Mouse (Mus musculus): ENCODE measurements at regions not wholly inside any gene's neighbourhood (a gene's known extent, or its start where the extent isn't known, plus 50 kb on each side); places are given as distances from the start of the nearest gene placed in this dataset.

- no peak overlapping the region for H3K4me3 ChIP-seq (ENCODE audit: insufficient read depth in 1 of 2, low read depth in 1 of 2, low read length in 2 of 2, poor library complexity in 1 of 2, severe bottlenecking in 1 of 2)
- H3K9ac ChIP-seq (ENCODE audit: insufficient read depth, low read depth, low read length, poor library complexity, severe bottlenecking): no peak overlapping the region
- in situ Hi-C loops (cut with MboI; ENCODE audit: low sequenced_read_pairs in 2 of 2, unreplicated experiment in 2 of 2): no loop called here
- H3K4me1 ChIP-seq (ENCODE audit: control insufficient read depth in 2 of 2, insufficient read depth in 2 of 2, low read length in 2 of 2, poor library complexity in 1 of 2): peaks cover 0 to 2% of the 10 kb centered on the region in 2 experiments; a peak in 1 of 4 replicates
- TF ChIP-seq ZNF384 (IDR thresholded peaks at IDR 0.05; ENCODE audit: low read depth, low read length): no peak
- no peak for DNase-seq (ENCODE audit: low read depth, low spot score)
- H3K27ac ChIP-seq (ENCODE audit: insufficient read depth, low read depth, low read length, poor library complexity, severe bottlenecking): no peak overlapping the region
- no peaks in the 10 kb centered on the region for H3K36me3 ChIP-seq (ENCODE audit: control insufficient read depth, insufficient read depth, low read length, poor library complexity, severe bottlenecking)
- no peaks in the 10 kb centered on the region for H3K9me3 ChIP-seq (ENCODE audit: control insufficient read depth, insufficient read depth, low read depth, low read length)
These were observed 111.7 kb upstream of the Ctnnd2 start for GRCm38 (mm10) chr15:30060505-30061342.

- peak; percentile 44 for DNase-seq (ENCODE audit: low read depth, low spot score)
- in situ Hi-C loops (cut with MboI; ENCODE audit: low sequenced_read_pairs in 2 of 2, unreplicated experiment in 2 of 2): no loop called here
- Histone ChIP-seq H3K4me3 (ENCODE audit: insufficient read depth in 1 of 2, low read depth in 1 of 2, low read length in 2 of 2, poor library complexity in 1 of 2, severe bottlenecking in 1 of 2) (no peak overlapping the region), H3K36me3 (ENCODE audit: control insufficient read depth, insufficient read depth, low read length, poor library complexity, severe bottlenecking) (peaks cover 3% of the 10 kb centered on the region; the same call in 1 of the 2 replicates), H3K9ac (ENCODE audit: insufficient read depth, low read depth, low read length, poor library complexity, severe bottlenecking) (no peak overlapping the region), H3K9me3 (ENCODE audit: control insufficient read depth, insufficient read depth, low read depth, low read length) (peaks cover 2% of the 10 kb centered on the region; the same call in 1 of the 2 replicates), H3K27ac (ENCODE audit: insufficient read depth, low read depth, low read length, poor library complexity, severe bottlenecking) (peak overlapping the region; percentile 91; the same call in 1 of the 2 replicates), H3K4me1 (ENCODE audit: control insufficient read depth in 2 of 2, insufficient read depth in 2 of 2, low read length in 2 of 2, poor library complexity in 1 of 2) (peaks cover 2 to 4% of the 10 kb centered on the region in 2 experiments; a peak in 3 of 4 replicates)
- no peak for TF ChIP-seq ZNF384 (IDR thresholded peaks at IDR 0.05; ENCODE audit: low read depth, low read length)
- no peak for TF ChIP-seq ZC3H11A (IDR thresholded peaks at IDR 0.05; ENCODE audit: borderline replicate concordance, low read depth, low read length)
- TF ChIP-seq HCFC1 (IDR thresholded peaks at IDR 0.05; ENCODE audit: borderline replicate concordance, insufficient read depth, low read length): no peak
- TF ChIP-seq MAFK (IDR thresholded peaks at IDR 0.05; ENCODE audit: insufficient read depth, low read depth, low read length): no peak
- no peak for TF ChIP-seq CHD2 (IDR thresholded peaks at IDR 0.05; ENCODE audit: low read depth, low read length)
These were observed 100.7 kb upstream of the Ctnnd2 start for GRCm38 (mm10) chr15:30071668-30072067.

- TF ChIP-seq ZNF384 (IDR thresholded peaks at IDR 0.05; ENCODE audit: low read depth, low read length): no peak
- TF ChIP-seq CHD2 (IDR thresholded peaks at IDR 0.05; ENCODE audit: low read depth, low read length): no peak
- no peak for TF ChIP-seq HCFC1 (IDR thresholded peaks at IDR 0.05; ENCODE audit: borderline replicate concordance, insufficient read depth, low read length)
- TF ChIP-seq MAFK (IDR thresholded peaks at IDR 0.05; ENCODE audit: insufficient read depth, low read depth, low read length): no peak
- no peak for TF ChIP-seq ZC3H11A (IDR thresholded peaks at IDR 0.05; ENCODE audit: borderline replicate concordance, low read depth, low read length)
- DNase-seq (ENCODE audit: low read depth, low spot score): no peak
- Histone ChIP-seq H3K9me3 (ENCODE audit: control insufficient read depth, insufficient read depth, low read depth, low read length) (peaks cover 2% of the 10 kb centered on the region; the same call in 1 of the 2 replicates), H3K4me1 (ENCODE audit: control insufficient read depth in 2 of 2, insufficient read depth in 2 of 2, low read length in 2 of 2, poor library complexity in 1 of 2) (peaks cover 2 to 4% of the 10 kb centered on the region in 2 experiments; a peak in 3 of 4 replicates), H3K4me3 (ENCODE audit: insufficient read depth in 1 of 2, low read depth in 1 of 2, low read length in 2 of 2, poor library complexity in 1 of 2, severe bottlenecking in 1 of 2) (no peak overlapping the region), H3K9ac (ENCODE audit: insufficient read depth, low read depth, low read length, poor library complexity, severe bottlenecking) (no peak overlapping the region), H3K27ac (ENCODE audit: insufficient read depth, low read depth, low read length, poor library complexity, severe bottlenecking) (peak overlapping the region; percentile 91; the same call in 1 of the 2 replicates), H3K36me3 (ENCODE audit: control insufficient read depth, insufficient read depth, low read length, poor library complexity, severe bottlenecking) (peaks cover 3% of the 10 kb centered on the region; the same call in 1 of the 2 replicates)
- in situ Hi-C loops (cut with MboI; ENCODE audit: low sequenced_read_pairs in 2 of 2, unreplicated experiment in 2 of 2): no loop called here
These were observed 100.1 kb upstream of the Ctnnd2 start for GRCm38 (mm10) chr15:30072301-30072700.

- no peak for DNase-seq (ENCODE audit: low read depth, low spot score)
- TF ChIP-seq CHD2 (IDR thresholded peaks at IDR 0.05; ENCODE audit: low read depth, low read length) (no peak), MAFK (IDR thresholded peaks at IDR 0.05; ENCODE audit: insufficient read depth, low read depth, low read length) (no peak), ZC3H11A (IDR thresholded peaks at IDR 0.05; ENCODE audit: borderline replicate concordance, low read depth, low read length) (no peak), ZNF384 (IDR thresholded peaks at IDR 0.05; ENCODE audit: low read depth, low read length) (peak; percentile 96), HCFC1 (IDR thresholded peaks at IDR 0.05; ENCODE audit: borderline replicate concordance, insufficient read depth, low read length) (no peak)
- in situ Hi-C loops (cut with MboI; ENCODE audit: low sequenced_read_pairs in 2 of 2, unreplicated experiment in 2 of 2): no loop called here
These were observed 85.3 kb upstream of the Ctnnd2 start for GRCm38 (mm10) chr15:30087120-30087519.

More at GRCm38 (mm10) chr15:30087120-30087519, 85.3 kb upstream of the Ctnnd2 start:
- no peaks in the 10 kb centered on the region for H3K9me3 ChIP-seq (ENCODE audit: control insufficient read depth, insufficient read depth, low read depth, low read length)
- no peak overlapping the region for H3K9ac ChIP-seq (ENCODE audit: insufficient read depth, low read depth, low read length, poor library complexity, severe bottlenecking)
- H3K27ac ChIP-seq (ENCODE audit: insufficient read depth, low read depth, low read length, poor library complexity, severe bottlenecking): no peak overlapping the region
- peaks cover 0 to 2% of the 10 kb centered on the region in 2 experiments; a peak in 1 of 4 replicates for H3K4me1 ChIP-seq (ENCODE audit: control insufficient read depth in 2 of 2, insufficient read depth in 2 of 2, low read length in 2 of 2, poor library complexity in 1 of 2)
- no peak overlapping the region for H3K4me3 ChIP-seq (ENCODE audit: insufficient read depth in 1 of 2, low read depth in 1 of 2, low read length in 2 of 2, poor library complexity in 1 of 2, severe bottlenecking in 1 of 2)
- no peaks in the 10 kb centered on the region for H3K36me3 ChIP-seq (ENCODE audit: control insufficient read depth, insufficient read depth, low read length, poor library complexity, severe bottlenecking)
